Mouse (Mus musculus): ENCODE data around the gene Nsf. TPM values are rescaled to one million over a fixed set of nuclear protein-coding genes. Genes with fewer than 3 reads are reported as not detected.

Nsf gene
- polyA plus RNA-seq, 1 experiment from 2014 or later = 26.8 TPM

GRCm38 (mm10) chr11:103870352-103870751, 83.5 kb downstream of the Nsf start:
- Histone ChIP-seq H3K4me1 (ENCODE audit: control insufficient read depth in 2 of 2, insufficient read depth in 2 of 2, low read length in 2 of 2) (no peaks in the 10 kb centered on the region), H3K27ac (replicated peaks in 1 of 2; ENCODE audit: control insufficient read depth in 1 of 2, insufficient read depth in 1 of 2, low read depth in 2 of 2, low read length in 2 of 2) (no peak overlapping the region), H3K9ac (ENCODE audit: low read length) (no peak overlapping the region), H3K9me3 (ENCODE audit: control insufficient read depth, low read length) (peaks cover 9% of the 10 kb centered on the region), H3K4me2 (ENCODE audit: low read length) (no peak overlapping the region), H3K36me3 (ENCODE audit: control insufficient read depth, insufficient read depth, low read length) (peaks cover 29% of the 10 kb centered on the region), H3K4me3 (ENCODE audit: control insufficient read depth in 1 of 2, insufficient read depth in 1 of 2, low read depth in 1 of 2, low read length in 2 of 2) (no peak overlapping the region), H3K27me3 (ENCODE audit: control insufficient read depth, insufficient read depth, low read length) (no peaks in the 10 kb centered on the region)
- 86% methylated on average over 9 of the region's 9 CpGs for WGBS
- ATAC-seq (ENCODE audit: insufficient number of reproducible peaks, insufficient read depth, low FRiP score, low read depth) = no peak

DNA sequence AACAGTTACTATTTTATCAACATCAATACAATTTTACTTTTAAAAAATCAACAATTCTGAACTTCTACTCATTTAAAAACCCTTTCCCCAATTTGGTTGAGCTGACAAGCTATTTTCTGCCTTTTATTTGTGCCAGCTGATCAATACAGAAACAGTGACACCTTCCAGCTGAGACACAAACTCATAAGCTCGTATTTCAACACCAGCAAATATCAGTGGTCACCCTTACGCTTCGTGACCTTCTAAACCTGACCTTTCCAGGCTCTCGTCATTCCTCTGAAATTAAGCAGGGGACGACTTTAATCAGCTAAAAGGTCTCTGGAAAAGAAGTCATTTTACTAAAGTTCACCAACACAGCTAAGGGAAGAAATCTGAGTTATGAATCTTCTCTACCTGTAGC, 86.2 kb downstream of the Nsf start:
- no peaks in the 10 kb centered on the region for H3K9me3 ChIP-seq (ENCODE audit: control insufficient read depth, low read length)
- H3K36me3 ChIP-seq (ENCODE audit: control insufficient read depth, insufficient read depth, low read length) = peaks cover 17% of the 10 kb centered on the region
- no peak overlapping the region for H3K27ac ChIP-seq (replicated peaks in 1 of 2; ENCODE audit: control insufficient read depth in 1 of 2, insufficient read depth in 1 of 2, low read depth in 2 of 2, low read length in 2 of 2)
- H3K4me2 ChIP-seq (ENCODE audit: low read length) = no peak overlapping the region
- H3K27me3 ChIP-seq (ENCODE audit: control insufficient read depth, insufficient read depth, low read length) = no peaks in the 10 kb centered on the region
- H3K4me3 ChIP-seq (ENCODE audit: control insufficient read depth in 1 of 2, insufficient read depth in 1 of 2, low read depth in 1 of 2, low read length in 2 of 2) = no peak overlapping the region
- H3K4me1 ChIP-seq (ENCODE audit: control insufficient read depth in 2 of 2, insufficient read depth in 2 of 2, low read length in 2 of 2) = no peaks in the 10 kb centered on the region
- no peak for ATAC-seq (ENCODE audit: insufficient number of reproducible peaks, insufficient read depth, low FRiP score, low read depth)
- no peak overlapping the region for H3K9ac ChIP-seq (ENCODE audit: low read length)
- WGBS = 35% methylated on average over 5 of the region's 5 CpGs

- Histone ChIP-seq H3K27me3 (ENCODE audit: control insufficient read depth, insufficient read depth, low read length) (no peaks in the 10 kb centered on the region), H3K4me2 (ENCODE audit: low read length) (no peak overlapping the region), H3K9ac (ENCODE audit: low read length) (no peak overlapping the region), H3K9me3 (ENCODE audit: control insufficient read depth, low read length) (no peaks in the 10 kb centered on the region), H3K4me1 (ENCODE audit: control insufficient read depth in 2 of 2, insufficient read depth in 2 of 2, low read length in 2 of 2) (no peaks in the 10 kb centered on the region), H3K27ac (replicated peaks in 1 of 2; ENCODE audit: control insufficient read depth in 1 of 2, insufficient read depth in 1 of 2, low read depth in 2 of 2, low read length in 2 of 2) (no peak overlapping the region), H3K4me3 (ENCODE audit: control insufficient read depth in 1 of 2, insufficient read depth in 1 of 2, low read depth in 1 of 2, low read length in 2 of 2) (no peak overlapping the region), H3K36me3 (ENCODE audit: control insufficient read depth, insufficient read depth, low read length) (peaks cover 22% of the 10 kb centered on the region)
- no peak for ATAC-seq (ENCODE audit: insufficient number of reproducible peaks, insufficient read depth, low FRiP score, low read depth)
- WGBS = 82% methylated on average over 7 of the region's 7 CpGs
Observed at GRCm38 (mm10) chr11:103865346-103865745, 88.5 kb downstream of the Nsf start.

GRCm38 (mm10) chr11:103864486-103864885, 89.4 kb downstream of the Nsf start:
- Histone ChIP-seq H3K27me3 (ENCODE audit: control insufficient read depth, insufficient read depth, low read length) (no peaks in the 10 kb centered on the region), H3K27ac (replicated peaks in 1 of 2; ENCODE audit: control insufficient read depth in 1 of 2, insufficient read depth in 1 of 2, low read depth in 2 of 2, low read length in 2 of 2) (no peak overlapping the region), H3K9me3 (ENCODE audit: control insufficient read depth, low read length) (no peaks in the 10 kb centered on the region), H3K36me3 (ENCODE audit: control insufficient read depth, insufficient read depth, low read length) (peaks cover 19% of the 10 kb centered on the region), H3K9ac (ENCODE audit: low read length) (no peak overlapping the region), H3K4me3 (ENCODE audit: control insufficient read depth in 1 of 2, insufficient read depth in 1 of 2, low read depth in 1 of 2, low read length in 2 of 2) (no peak overlapping the region), H3K4me2 (ENCODE audit: low read length) (no peak overlapping the region), H3K4me1 (ENCODE audit: control insufficient read depth in 2 of 2, insufficient read depth in 2 of 2, low read length in 2 of 2) (no peaks in the 10 kb centered on the region)
- WGBS = 88% methylated on average over 4 of the region's 4 CpGs
- no peak for ATAC-seq (ENCODE audit: insufficient number of reproducible peaks, insufficient read depth, low FRiP score, low read depth)

DNA sequence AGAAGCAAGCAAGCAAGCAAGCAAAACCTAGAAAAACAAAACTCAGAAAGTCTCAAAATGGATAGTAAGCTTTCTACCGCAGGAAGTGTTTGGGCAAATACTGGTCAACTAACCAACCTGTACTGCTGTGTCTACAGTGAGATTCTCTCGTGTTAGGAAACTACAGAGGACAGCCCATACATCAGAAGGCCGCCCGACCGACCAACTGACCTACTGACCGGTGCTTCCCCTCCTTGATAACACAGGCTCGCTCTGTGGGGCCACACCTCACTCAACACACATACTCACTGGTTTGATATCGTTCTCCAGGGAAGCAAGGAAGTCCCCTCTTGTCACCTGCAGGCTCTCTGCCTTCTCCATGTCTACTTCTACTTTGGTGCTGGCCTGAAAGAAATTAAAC, 90.9 kb downstream of the Nsf start:
- peaks cover 28% of the 10 kb centered on the region for H3K36me3 ChIP-seq (ENCODE audit: control insufficient read depth, insufficient read depth, low read length)
- H3K4me2 ChIP-seq (ENCODE audit: low read length) = no peak overlapping the region
- H3K4me1 ChIP-seq (ENCODE audit: control insufficient read depth in 2 of 2, insufficient read depth in 2 of 2, low read length in 2 of 2) = no peaks in the 10 kb centered on the region
- WGBS = 46% methylated on average over 8 of the region's 8 CpGs
- H3K27ac ChIP-seq (replicated peaks in 1 of 2; ENCODE audit: control insufficient read depth in 1 of 2, insufficient read depth in 1 of 2, low read depth in 2 of 2, low read length in 2 of 2) = no peak overlapping the region
- no peaks in the 10 kb centered on the region for H3K9me3 ChIP-seq (ENCODE audit: control insufficient read depth, low read length)
- H3K9ac ChIP-seq (ENCODE audit: low read length) = no peak overlapping the region
- no peaks in the 10 kb centered on the region for H3K27me3 ChIP-seq (ENCODE audit: control insufficient read depth, insufficient read depth, low read length)
- no peak overlapping the region for H3K4me3 ChIP-seq (ENCODE audit: control insufficient read depth in 1 of 2, insufficient read depth in 1 of 2, low read depth in 1 of 2, low read length in 2 of 2)
- no peak for ATAC-seq (ENCODE audit: insufficient number of reproducible peaks, insufficient read depth, low FRiP score, low read depth)

GRCm38 (mm10) chr11:103859933-103860610, 93.8 kb downstream of the Nsf start:
- no peak overlapping the region for H3K4me3 ChIP-seq (ENCODE audit: control insufficient read depth in 1 of 2, insufficient read depth in 1 of 2, low read depth in 1 of 2, low read length in 2 of 2)
- H3K9ac ChIP-seq (ENCODE audit: low read length) = no peak overlapping the region
- H3K4me2 ChIP-seq (ENCODE audit: low read length) = no peak overlapping the region
- peaks cover 47% of the 10 kb centered on the region for H3K36me3 ChIP-seq (ENCODE audit: control insufficient read depth, insufficient read depth, low read length)
- H3K27me3 ChIP-seq (ENCODE audit: control insufficient read depth, insufficient read depth, low read length) = no peaks in the 10 kb centered on the region
- whole genome bisulfite sequencing = 61% methylated on average over 4 of the region's 4 CpGs
- no peaks in the 10 kb centered on the region for H3K4me1 ChIP-seq (ENCODE audit: control insufficient read depth in 2 of 2, insufficient read depth in 2 of 2, low read length in 2 of 2)
- no peaks in the 10 kb centered on the region for H3K9me3 ChIP-seq (ENCODE audit: control insufficient read depth, low read length)
- H3K27ac ChIP-seq (replicated peaks in 1 of 2; ENCODE audit: control insufficient read depth in 1 of 2, insufficient read depth in 1 of 2, low read depth in 2 of 2, low read length in 2 of 2) = no peak overlapping the region
- ATAC-seq (ENCODE audit: insufficient number of reproducible peaks, insufficient read depth, low FRiP score, low read depth) = no peak

GRCm38 (mm10) chr11:103858760-103859159, 95.1 kb downstream of the Nsf start:
- no peak overlapping the region for H3K27ac ChIP-seq (replicated peaks in 1 of 2; ENCODE audit: control insufficient read depth in 1 of 2, insufficient read depth in 1 of 2, low read depth in 2 of 2, low read length in 2 of 2)
- no peak overlapping the region for H3K9ac ChIP-seq (ENCODE audit: low read length)
- H3K9me3 ChIP-seq (ENCODE audit: control insufficient read depth, low read length) = no peaks in the 10 kb centered on the region
- no peak overlapping the region for H3K4me3 ChIP-seq (ENCODE audit: control insufficient read depth in 1 of 2, insufficient read depth in 1 of 2, low read depth in 1 of 2, low read length in 2 of 2)
- ATAC-seq (ENCODE audit: insufficient number of reproducible peaks, insufficient read depth, low FRiP score, low read depth) = no peak
- H3K27me3 ChIP-seq (ENCODE audit: control insufficient read depth, insufficient read depth, low read length) = no peaks in the 10 kb centered on the region
- H3K36me3 ChIP-seq (ENCODE audit: control insufficient read depth, insufficient read depth, low read length) = peaks cover 51% of the 10 kb centered on the region
- no peaks in the 10 kb centered on the region for H3K4me1 ChIP-seq (ENCODE audit: control insufficient read depth in 2 of 2, insufficient read depth in 2 of 2, low read length in 2 of 2)
- H3K4me2 ChIP-seq (ENCODE audit: low read length) = no peak overlapping the region
- WGBS = 46% methylated on average over 5 of the region's 5 CpGs

- WGBS = 81% methylated on average over 7 of the region's 7 CpGs
- H3K36me3 ChIP-seq (ENCODE audit: control insufficient read depth, insufficient read depth, low read length) = peaks cover 48% of the 10 kb centered on the region
- no peaks in the 10 kb centered on the region for H3K27me3 ChIP-seq (ENCODE audit: control insufficient read depth, insufficient read depth, low read length)
- H3K4me1 ChIP-seq (ENCODE audit: control insufficient read depth in 2 of 2, insufficient read depth in 2 of 2, low read length in 2 of 2) = peaks cover 3 to 10% of the 10 kb centered on the region in 2 experiments; a peak in 1 of 4 replicates
- no peak overlapping the region for H3K4me3 ChIP-seq (ENCODE audit: control insufficient read depth in 1 of 2, insufficient read depth in 1 of 2, low read depth in 1 of 2, low read length in 2 of 2)
- no peak overlapping the region for H3K27ac ChIP-seq (replicated peaks in 1 of 2; ENCODE audit: control insufficient read depth in 1 of 2, insufficient read depth in 1 of 2, low read depth in 2 of 2, low read length in 2 of 2)
- no peak for ATAC-seq (ENCODE audit: insufficient number of reproducible peaks, insufficient read depth, low FRiP score, low read depth)
- no peak overlapping the region for H3K4me2 ChIP-seq (ENCODE audit: low read length)
- no peak overlapping the region for H3K9ac ChIP-seq (ENCODE audit: low read length)
- no peaks in the 10 kb centered on the region for H3K9me3 ChIP-seq (ENCODE audit: control insufficient read depth, low read length)
Observed at GRCm38 (mm10) chr11:103856641-103857040, 97.2 kb downstream of the Nsf start.
